Mouse (Mus musculus): ENCODE measurements around the gene Dock9. TPM values are rescaled to one million over a fixed set of nuclear protein-coding genes. Genes with fewer than 3 reads are reported as not detected.

Dock9 gene
- total and polyA plus RNA-seq, 3 experiments: 19.8 to 25.7 (median 24.0) TPM

DNA sequence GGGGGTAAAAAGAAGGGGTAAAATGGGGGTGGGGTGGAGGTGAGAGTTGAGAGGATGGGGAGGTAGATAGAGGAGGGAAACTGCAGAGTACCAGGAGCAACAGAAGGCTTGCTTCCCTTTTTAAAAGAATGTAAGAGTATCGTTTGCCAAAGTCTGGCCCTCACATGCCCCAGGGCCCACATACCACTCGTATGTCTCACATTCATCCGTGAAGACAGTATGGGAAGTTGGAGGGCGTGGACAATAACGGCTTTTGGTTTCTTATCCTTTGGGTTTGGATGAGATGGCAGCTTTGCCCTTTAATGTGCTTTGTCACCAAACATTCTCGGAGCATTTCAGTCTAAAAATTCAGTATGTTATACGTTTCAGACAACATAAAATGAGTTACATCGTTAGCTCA, 24.9 kb upstream of the Dock9 start:
- DNase-seq: no peak
- Histone ChIP-seq H3K27me3 (ENCODE audit: control insufficient read depth, insufficient read depth, low read length) (no peaks in the 10 kb centered on the region), H3K27ac (no peak overlapping the region), H3K36me3 (ENCODE audit: control insufficient read depth, insufficient read depth, low read length) (no peaks in the 10 kb centered on the region), H3K79me2 (replicated peaks; ENCODE audit: control insufficient read depth, insufficient read depth, low read length) (no peaks in the 10 kb centered on the region), H3K4me1 (ENCODE audit: control insufficient read depth, insufficient read depth, low read length) (peaks cover 12% of the 10 kb centered on the region), H3K4me3 (no peak overlapping the region), H3K9ac (ENCODE audit: low read depth, low read length) (no peak overlapping the region)
- TF ChIP-seq POLR2A (IDR thresholded peaks at IDR 0.05; ENCODE audit: insufficient read depth, low read depth, low read length) (no peak), EP300 (IDR thresholded peaks at IDR 0.05; ENCODE audit: insufficient read depth, low read depth, low read length) (no peak), CTCF (IDR thresholded peaks at IDR 0.05) (no peak)
- WGBS: 73% methylated on average over 8 of the region's 8 CpGs
- intact Hi-C loops (cut with DNase I): no loop called here

DNA sequence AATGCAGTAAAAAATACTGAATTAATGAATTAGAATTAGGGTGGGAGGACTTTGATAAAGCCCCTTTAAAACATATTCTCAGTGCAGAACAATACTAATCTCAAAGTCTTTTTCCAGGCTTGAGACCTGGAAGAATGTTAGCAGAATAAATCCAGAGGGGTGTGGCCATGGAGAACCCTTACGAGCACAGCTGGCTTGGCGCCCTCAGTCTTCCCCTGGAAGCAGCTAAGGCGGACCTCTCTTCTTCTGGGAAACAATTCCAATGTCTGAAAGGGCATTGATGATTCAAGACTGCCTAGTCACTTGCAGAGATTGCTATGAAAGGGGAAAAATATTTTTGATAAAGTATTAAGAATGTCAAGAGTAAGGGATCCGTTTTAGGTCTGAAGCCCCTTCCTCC, 9.2 kb upstream of the Dock9 start:
- Histone ChIP-seq H3K79me2 (replicated peaks; ENCODE audit: control insufficient read depth, insufficient read depth, low read length) (no peaks in the 10 kb centered on the region), H3K27me3 (ENCODE audit: control insufficient read depth, insufficient read depth, low read length) (no peaks in the 10 kb centered on the region), H3K36me3 (ENCODE audit: control insufficient read depth, insufficient read depth, low read length) (no peaks in the 10 kb centered on the region), H3K9ac (ENCODE audit: low read depth, low read length) (no peak overlapping the region), H3K4me3 (no peak overlapping the region), H3K4me1 (ENCODE audit: control insufficient read depth, insufficient read depth, low read length) (no peaks in the 10 kb centered on the region), H3K27ac (peak overlapping the region; percentile 13; the same call in 1 of the 2 replicates)
- no peak for DNase-seq
- 32% methylated on average over 4 of the region's 4 CpGs for WGBS
- intact Hi-C loops (cut with DNase I): no loop called here
- TF ChIP-seq EP300 (IDR thresholded peaks at IDR 0.05; ENCODE audit: insufficient read depth, low read depth, low read length): no peak
- TF ChIP-seq CTCF (IDR thresholded peaks at IDR 0.05): no peak
- no peak for TF ChIP-seq POLR2A (IDR thresholded peaks at IDR 0.05; ENCODE audit: insufficient read depth, low read depth, low read length)

DNA sequence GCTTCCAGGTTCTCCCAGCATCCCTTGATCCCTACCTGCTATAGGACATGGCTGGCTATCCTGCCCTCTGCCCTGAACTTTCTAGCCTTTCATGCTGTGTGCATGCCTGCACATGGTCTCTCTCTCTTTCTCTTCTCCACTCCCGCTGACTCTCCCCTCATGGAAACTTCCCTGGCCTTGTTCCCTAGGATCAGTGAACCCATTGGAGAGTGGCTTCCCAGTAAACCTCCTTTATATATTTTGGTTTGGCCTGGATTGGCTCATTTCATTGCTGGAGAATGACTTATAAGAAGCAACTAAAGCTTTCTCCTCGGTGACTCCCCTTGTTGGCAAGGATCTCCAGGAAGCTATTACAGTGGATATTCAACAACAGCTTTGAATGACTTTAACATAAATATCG, 8.7 kb upstream of the Dock9 start:
- WGBS: 37% methylated on average over 3 of the region's 3 CpGs
- intact Hi-C loops (cut with DNase I): no loop called here

DNA sequence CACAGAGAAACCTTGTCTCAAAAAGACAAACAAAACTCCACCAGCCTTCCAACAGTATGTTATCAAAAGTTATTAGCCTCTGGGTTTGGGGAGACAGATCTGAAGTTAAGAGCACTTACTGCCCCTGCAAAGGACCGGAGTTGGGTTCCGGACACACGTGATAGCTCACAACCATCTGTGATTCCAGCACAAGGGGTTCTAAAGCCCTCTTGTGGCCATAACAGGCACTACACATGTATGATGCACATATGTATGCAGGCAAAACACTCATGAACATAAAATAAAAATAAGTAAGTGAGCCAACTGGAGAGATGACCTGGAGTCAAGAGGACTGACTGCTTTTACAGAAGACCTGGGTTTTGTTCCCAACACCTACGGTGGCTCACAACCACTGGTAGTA, 6.8 kb upstream of the Dock9 start:
- DNase-seq: no peak
- intact Hi-C loops (cut with DNase I): loop anchor here (5.0 kb wide), 1 partner anchor 217 kb away; no protein-coding TSS in a partner anchor
- WGBS: 83% methylated on average over 4 of the region's 4 CpGs
- Histone ChIP-seq H3K36me3 (ENCODE audit: control insufficient read depth, insufficient read depth, low read length) (no peaks in the 10 kb centered on the region), H3K4me1 (ENCODE audit: control insufficient read depth, insufficient read depth, low read length) (no peaks in the 10 kb centered on the region), H3K27me3 (ENCODE audit: control insufficient read depth, insufficient read depth, low read length) (no peaks in the 10 kb centered on the region), H3K4me3 (no peak overlapping the region), H3K79me2 (replicated peaks; ENCODE audit: control insufficient read depth, insufficient read depth, low read length) (no peaks in the 10 kb centered on the region), H3K9ac (ENCODE audit: low read depth, low read length) (no peak overlapping the region), H3K27ac (no peak overlapping the region)
- TF ChIP-seq CTCF (IDR thresholded peaks at IDR 0.05) (peak; percentile 80), POLR2A (IDR thresholded peaks at IDR 0.05; ENCODE audit: insufficient read depth, low read depth, low read length) (no peak)

More for the DNA sequence above, 8.7 kb upstream of the Dock9 start:
- H3K4me3 ChIP-seq: no peak overlapping the region
- H3K36me3 ChIP-seq (ENCODE audit: control insufficient read depth, insufficient read depth, low read length): no peaks in the 10 kb centered on the region
- H3K4me1 ChIP-seq (ENCODE audit: control insufficient read depth, insufficient read depth, low read length): no peaks in the 10 kb centered on the region
- H3K27ac ChIP-seq: no peak overlapping the region
- TF ChIP-seq CTCF (IDR thresholded peaks at IDR 0.05) (no peak), POLR2A (IDR thresholded peaks at IDR 0.05; ENCODE audit: insufficient read depth, low read depth, low read length) (no peak), EP300 (IDR thresholded peaks at IDR 0.05; ENCODE audit: insufficient read depth, low read depth, low read length) (no peak)
- no peaks in the 10 kb centered on the region for H3K79me2 ChIP-seq (replicated peaks; ENCODE audit: control insufficient read depth, insufficient read depth, low read length)
- H3K9ac ChIP-seq (ENCODE audit: low read depth, low read length): no peak overlapping the region
- no peak for DNase-seq
- H3K27me3 ChIP-seq (ENCODE audit: control insufficient read depth, insufficient read depth, low read length): no peaks in the 10 kb centered on the region

DNA sequence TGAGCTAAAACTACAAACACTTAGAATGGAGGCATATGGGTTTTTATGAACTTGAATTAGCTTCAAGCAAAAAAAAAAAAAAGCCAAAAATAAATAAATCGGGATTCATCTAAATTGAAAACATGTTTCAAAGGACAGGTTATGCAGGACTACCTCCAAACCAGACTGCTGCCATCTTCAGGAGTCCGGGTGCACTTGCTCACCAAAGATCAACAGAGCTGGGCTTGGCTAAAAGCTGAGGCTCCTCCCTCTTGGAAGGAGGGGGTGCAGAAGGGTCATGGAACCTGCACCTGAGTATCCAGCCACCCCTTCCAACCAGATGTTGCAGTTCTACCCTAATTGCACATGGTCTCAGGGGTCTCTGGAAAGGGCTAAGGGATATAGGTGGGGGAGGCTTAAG, 3.3 kb upstream of the Dock9 start:
- Histone ChIP-seq H3K36me3 (ENCODE audit: control insufficient read depth, insufficient read depth, low read length) (no peaks in the 10 kb centered on the region), H3K9ac (ENCODE audit: low read depth, low read length) (no peak overlapping the region), H3K27me3 (ENCODE audit: control insufficient read depth, insufficient read depth, low read length) (no peaks in the 10 kb centered on the region), H3K79me2 (replicated peaks; ENCODE audit: control insufficient read depth, insufficient read depth, low read length) (no peaks in the 10 kb centered on the region), H3K4me3 (no peak overlapping the region), H3K4me1 (ENCODE audit: control insufficient read depth, insufficient read depth, low read length) (no peaks in the 10 kb centered on the region; the same call in 1 of the 2 replicates), H3K27ac (no peak overlapping the region)
- DNase-seq: no peak
- 9% methylated on average over 2 of the region's 2 CpGs for WGBS
- TF ChIP-seq CTCF (IDR thresholded peaks at IDR 0.05): peak; percentile 54
- no peak for TF ChIP-seq EP300 (IDR thresholded peaks at IDR 0.05; ENCODE audit: insufficient read depth, low read depth, low read length)
- intact Hi-C loops (cut with DNase I): loop anchor here (5.0 kb wide), 1 partner anchor 214 kb away; no protein-coding TSS in a partner anchor

DNA sequence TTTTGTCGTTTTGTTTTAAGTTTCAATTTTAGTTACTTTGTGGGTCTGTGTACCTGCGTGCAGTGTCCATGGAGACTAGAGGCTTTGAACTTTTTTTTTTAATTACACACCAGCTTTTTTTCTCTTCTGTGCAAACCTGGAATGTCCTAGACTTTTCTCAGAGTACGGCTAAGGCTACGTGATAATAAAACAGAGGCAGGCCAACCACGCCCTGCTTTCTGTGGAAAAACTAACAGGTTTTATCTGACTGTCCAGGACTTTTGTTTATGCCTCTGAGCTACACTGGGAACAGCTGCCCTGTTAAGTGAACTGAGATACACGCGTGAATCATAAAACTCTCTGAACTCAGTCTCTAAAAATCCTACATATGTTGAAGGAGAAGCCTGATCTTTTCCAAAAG, 1.5 kb upstream of the Dock9 start:
- no peaks in the 10 kb centered on the region for H3K27me3 ChIP-seq (ENCODE audit: control insufficient read depth, insufficient read depth, low read length)
- no peak for TF ChIP-seq POLR2A (IDR thresholded peaks at IDR 0.05; ENCODE audit: insufficient read depth, low read depth, low read length)
- no peak for TF ChIP-seq CTCF (IDR thresholded peaks at IDR 0.05)
- intact Hi-C loops (cut with DNase I): loop anchor here (5.0 kb wide), 3 partner anchors 78 to 152 kb away; partner anchors contain the start of gene Ubac2
- H3K4me1 ChIP-seq (ENCODE audit: control insufficient read depth, insufficient read depth, low read length): no peaks in the 10 kb centered on the region; the same call in 1 of the 2 replicates
- no peaks in the 10 kb centered on the region for H3K79me2 ChIP-seq (replicated peaks; ENCODE audit: control insufficient read depth, insufficient read depth, low read length)
- WGBS: 55% methylated on average over 7 of the region's 7 CpGs
- H3K9ac ChIP-seq (ENCODE audit: low read depth, low read length): no peak overlapping the region
- H3K27ac ChIP-seq: no peak overlapping the region
- H3K4me3 ChIP-seq: no peak overlapping the region
- DNase-seq: no peak
- H3K36me3 ChIP-seq (ENCODE audit: control insufficient read depth, insufficient read depth, low read length): no peaks in the 10 kb centered on the region
